Mouse (Mus musculus): ENCODE measurements around the gene Erc2.

DNA sequence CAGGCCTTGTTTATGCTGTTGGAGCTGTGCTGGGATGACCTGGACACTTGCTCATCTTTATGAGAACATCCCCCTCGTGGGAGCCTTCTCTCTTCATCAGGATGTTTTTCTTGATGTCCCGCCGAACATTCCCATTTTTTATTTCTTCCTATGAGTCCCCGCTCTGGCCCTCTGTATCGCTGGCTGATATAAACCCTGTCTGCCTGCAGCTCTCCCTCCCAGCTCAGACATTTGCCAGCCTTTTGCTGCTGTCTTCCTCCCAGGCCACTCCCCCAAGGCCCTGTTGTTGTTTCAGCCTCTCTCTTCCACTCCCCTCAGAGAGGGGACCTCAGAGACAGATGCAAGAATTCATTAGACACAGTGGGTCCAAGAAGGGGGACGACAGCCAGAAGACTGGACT lies 823.5 kb downstream of the Erc2 start:
- no peak for TF ChIP-seq EP300 (IDR thresholded peaks at IDR 0.05; ENCODE audit: low read depth)
- no peak for TF ChIP-seq CTCF (IDR thresholded peaks at IDR 0.05; ENCODE audit: low read depth)
